Mouse (Mus musculus) brown adipose tissue, adult 24 weeks (tissue): ENCODE data around the gene Fgd1. TPM values are rescaled to one million over a fixed set of nuclear protein-coding genes. Genes with fewer than 3 reads are reported as not detected.

Source experiments
- H3K27ac ChIP-seq: fragments of 200-500 bp; replicated peaks from 2 replicates; pipeline ENCODE4 v1.5.1; 2012; ENCODE audit warnings: low read depth, mild to moderate bottlenecking, low read length
- H3K4me1 ChIP-seq: fragments of 200-500 bp; 2 replicates; pipeline ENCODE4 v1.6.1; 2012; ENCODE audit warnings: low read length, mixed read lengths; ENCODE audit not compliant: control insufficient read depth, insufficient read depth, insufficient read length
- H3K4me3 ChIP-seq: fragments of 200-500 bp; 2 replicates; pipeline ENCODE4 v1.5.1; 2012; ENCODE audit warnings: low read depth, mild to moderate bottlenecking, low read length, moderate library complexity; ENCODE audit not compliant: insufficient read depth
- polyA plus RNA-seq: library from polyadenylated mRNA; stranded (reverse); fragments of >200 nt; gene quantifications from 2 replicates; pipeline ENCODE4 v1.2.4, GENCODE M21; 2012; ENCODE audit not compliant: missing spikeins, insufficient read depth, insufficient read length

The Fgd1 gene
- polyA plus RNA-seq, 1 experiment = 2.4 TPM

DNA sequence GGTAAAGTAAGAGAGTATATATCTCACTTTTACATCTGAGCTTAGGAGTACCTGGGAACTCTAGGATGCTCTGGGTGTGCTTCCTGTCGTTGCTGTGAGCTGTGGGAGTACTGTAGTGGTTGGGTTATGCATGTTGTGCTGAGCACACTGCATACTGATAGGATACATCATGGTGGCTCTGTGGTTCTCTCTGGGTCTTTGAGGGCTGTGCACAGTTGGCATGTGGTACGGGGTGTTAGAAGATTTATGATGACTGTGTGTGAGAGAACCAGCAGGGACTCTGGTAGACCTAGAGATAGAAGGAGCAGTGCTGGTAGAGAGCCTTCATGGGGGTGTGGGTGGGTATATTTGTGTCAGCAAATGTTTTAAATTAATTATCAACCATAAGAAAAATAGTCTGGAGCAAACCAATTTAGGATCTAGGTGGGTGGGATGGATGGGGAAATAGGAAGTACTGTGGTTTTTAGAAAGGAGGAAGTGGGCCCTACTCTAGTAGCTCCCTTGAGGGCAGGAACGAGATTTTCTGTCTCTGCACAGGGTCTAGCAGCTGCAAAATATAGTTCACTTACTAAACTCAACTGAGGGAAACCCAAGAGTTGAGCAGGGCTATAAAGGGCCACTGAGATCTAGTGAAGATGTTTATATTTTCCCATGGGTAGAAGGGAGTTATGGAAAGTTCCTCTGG lies 15.8 kb downstream of the Fgd1 start:
- H3K4me1 ChIP-seq = no peaks in the 10 kb centered on the region
- H3K4me3 ChIP-seq = no peak overlapping the region
- no peak overlapping the region for H3K27ac ChIP-seq

DNA sequence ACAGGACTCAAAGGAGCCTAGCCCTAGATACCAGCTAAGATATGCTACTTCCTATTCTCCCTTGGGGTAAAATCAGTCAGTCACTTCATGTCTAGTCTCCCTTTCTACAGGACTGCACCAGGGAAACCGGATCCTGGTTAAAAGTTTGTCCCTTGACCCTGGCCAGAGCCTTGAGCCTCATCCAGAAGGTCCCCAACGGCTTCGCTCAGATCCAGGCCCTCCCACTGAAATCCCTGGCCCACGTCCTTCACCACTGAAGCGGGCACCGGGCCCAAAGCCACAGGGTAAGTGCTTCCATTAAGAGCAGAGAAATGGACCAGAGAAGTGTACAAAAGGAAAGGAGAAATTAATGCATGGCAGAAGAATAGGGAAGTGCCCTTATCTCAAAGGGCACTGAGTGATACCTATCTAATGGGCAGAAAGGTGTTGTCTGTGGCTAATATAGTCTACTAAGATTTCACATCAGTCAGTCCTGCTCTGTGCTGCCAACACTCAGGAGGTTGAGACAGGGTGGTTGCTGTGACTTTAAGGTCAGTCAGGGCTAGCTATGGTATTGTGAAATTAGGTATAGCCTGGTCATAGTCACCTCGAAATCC lies 20.2 kb downstream of the Fgd1 start:
- Histone ChIP-seq H3K4me1 (no peaks in the 10 kb centered on the region), H3K27ac (no peak overlapping the region), H3K4me3 (no peak overlapping the region)

GRCm38 (mm10) chrX:151067876-151068275 lies 21.9 kb downstream of the Fgd1 start:
- no peak overlapping the region for H3K27ac ChIP-seq
- no peak overlapping the region for H3K4me3 ChIP-seq
- no peaks in the 10 kb centered on the region for H3K4me1 ChIP-seq

DNA sequence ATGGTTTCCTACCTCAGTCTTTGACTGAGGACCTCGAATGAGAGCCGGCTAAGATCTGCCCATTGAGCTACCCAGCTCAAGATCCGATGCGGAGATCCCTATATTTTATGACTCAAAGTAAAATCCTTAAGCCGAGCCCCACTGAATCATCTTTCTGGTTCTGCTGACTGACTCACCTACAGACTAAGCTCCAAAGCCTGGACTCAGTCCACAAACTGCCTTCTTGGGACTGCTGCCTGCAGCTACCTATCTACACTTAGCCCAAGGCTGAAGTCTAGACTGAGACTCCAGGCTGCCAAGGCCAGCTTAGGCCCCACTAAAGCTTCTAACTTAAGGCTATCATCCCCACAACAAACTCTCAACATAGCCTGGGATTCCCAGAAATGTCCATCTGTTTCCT lies 30.1 kb downstream of the Fgd1 start:
- Histone ChIP-seq H3K4me1 (no peaks in the 10 kb centered on the region), H3K27ac (no peak overlapping the region), H3K4me3 (no peak overlapping the region)

GRCm38 (mm10) chrX:151076941-151077485 lies 31.1 kb downstream of the Fgd1 start:
- H3K4me1 ChIP-seq = no peaks in the 10 kb centered on the region
- H3K27ac ChIP-seq = no peak overlapping the region
- no peak overlapping the region for H3K4me3 ChIP-seq

GRCm38 (mm10) chrX:151085599-151085998 lies 39.6 kb downstream of the Fgd1 start:
- Histone ChIP-seq H3K4me3 (no peak overlapping the region), H3K27ac (no peak overlapping the region), H3K4me1 (no peaks in the 10 kb centered on the region)

DNA sequence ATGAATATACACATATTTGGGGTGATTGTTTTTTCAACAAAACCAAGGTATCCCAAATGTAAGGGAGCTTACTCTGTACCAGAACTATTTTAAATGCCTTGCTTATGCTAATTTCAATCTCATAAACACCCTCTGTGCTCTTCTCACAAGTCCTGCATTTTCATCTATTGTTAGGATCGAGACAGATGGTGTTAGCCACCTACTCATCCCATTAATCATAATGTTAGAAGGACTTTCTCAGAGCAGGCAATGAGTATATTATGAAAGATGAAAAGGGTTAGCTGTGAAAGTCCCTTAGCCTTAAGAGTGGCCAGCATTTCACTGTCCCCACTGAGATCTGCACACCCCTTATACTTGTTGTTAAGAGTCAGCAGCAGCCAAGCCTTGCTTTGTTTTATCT lies 41.5 kb downstream of the Fgd1 start:
- H3K27ac ChIP-seq = no peak overlapping the region
- H3K4me3 ChIP-seq = no peak overlapping the region
- no peaks in the 10 kb centered on the region for H3K4me1 ChIP-seq

GRCm38 (mm10) chrX:151096171-151097058 lies 50.5 kb downstream of the Fgd1 start, which contains the start of gene Tsr2:
Gene Tsr2 (minus strand): TSS chrX:151096543.
- no peak within 1 kb of the TSS for H3K27ac ChIP-seq

DNA sequence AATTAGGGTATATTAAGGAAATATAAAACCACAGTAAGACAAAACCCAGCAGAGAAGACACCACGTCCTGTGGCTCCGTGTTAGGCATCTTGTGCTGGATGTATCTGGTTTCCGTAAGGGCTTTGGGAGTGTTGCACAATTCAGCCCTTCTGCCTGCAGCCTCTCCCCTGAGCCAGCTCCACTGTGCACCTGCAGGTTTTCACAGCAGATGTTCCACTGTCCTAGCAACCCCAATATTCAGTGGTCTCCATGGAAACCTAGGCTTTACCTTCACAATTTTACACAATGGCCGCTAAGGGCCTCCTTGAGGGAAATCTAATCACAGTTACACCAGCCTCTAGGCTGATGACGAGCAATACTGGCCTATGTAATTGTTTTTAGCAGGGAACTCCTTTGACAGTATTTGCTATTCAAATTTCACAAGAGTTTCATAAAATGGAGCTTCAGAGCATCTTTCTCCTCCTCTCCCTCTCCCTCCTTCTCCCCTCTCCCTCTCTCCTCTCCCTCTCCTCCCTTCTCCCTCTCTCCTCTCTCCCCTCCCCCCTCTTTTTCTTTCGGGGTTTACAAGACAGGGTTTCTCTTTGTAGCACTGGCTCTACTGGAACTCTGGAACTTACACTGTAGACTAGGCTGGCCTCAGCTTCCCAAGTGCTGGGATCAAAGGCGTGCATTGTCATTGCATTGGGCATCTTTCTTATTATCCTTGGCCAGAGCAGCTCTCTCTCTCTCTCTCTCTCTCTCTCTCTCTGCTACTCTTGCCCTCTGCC lies 61.5 kb downstream of the Fgd1 start:
- no peak overlapping the region for H3K27ac ChIP-seq
- H3K4me1 ChIP-seq = no peaks in the 10 kb centered on the region
- H3K4me3 ChIP-seq = no peak overlapping the region

More at GRCm38 (mm10) chrX:151096171-151097058, 50.5 kb downstream of the Fgd1 start, which contains the start of gene Tsr2:
- Histone ChIP-seq H3K4me3 (peak within 1 kb of the TSS; percentile 90), H3K4me1 (no peaks in the 10 kb centered on the region)

DNA sequence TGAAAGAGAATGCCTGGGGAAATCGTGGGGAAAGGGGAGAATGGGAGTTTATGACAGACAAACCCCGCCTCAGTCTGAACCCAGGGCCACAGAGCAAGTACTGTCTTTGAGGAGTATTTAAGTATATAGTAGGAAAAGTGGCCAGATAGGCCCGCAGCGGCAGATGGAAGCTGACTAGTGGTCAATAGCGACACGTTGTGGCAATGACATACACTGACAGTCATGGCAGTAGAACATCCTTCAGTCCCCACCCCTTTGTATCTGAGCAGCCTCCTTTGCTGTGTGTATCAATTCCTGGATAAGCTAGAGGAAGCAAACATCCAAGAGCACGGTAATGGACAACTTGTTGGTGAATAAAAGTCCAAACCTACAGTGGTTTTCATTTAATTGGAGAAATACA lies 70.8 kb downstream of the Fgd1 start:
- no peaks in the 10 kb centered on the region for H3K4me1 ChIP-seq
- H3K4me3 ChIP-seq = no peak overlapping the region
- H3K27ac ChIP-seq = no peak overlapping the region

- Histone ChIP-seq H3K4me1 (no peaks in the 10 kb centered on the region), H3K27ac (no peak overlapping the region), H3K4me3 (no peak overlapping the region)
Measured at GRCm38 (mm10) chrX:151117432-151117831, 71.5 kb downstream of the Fgd1 start.

DNA sequence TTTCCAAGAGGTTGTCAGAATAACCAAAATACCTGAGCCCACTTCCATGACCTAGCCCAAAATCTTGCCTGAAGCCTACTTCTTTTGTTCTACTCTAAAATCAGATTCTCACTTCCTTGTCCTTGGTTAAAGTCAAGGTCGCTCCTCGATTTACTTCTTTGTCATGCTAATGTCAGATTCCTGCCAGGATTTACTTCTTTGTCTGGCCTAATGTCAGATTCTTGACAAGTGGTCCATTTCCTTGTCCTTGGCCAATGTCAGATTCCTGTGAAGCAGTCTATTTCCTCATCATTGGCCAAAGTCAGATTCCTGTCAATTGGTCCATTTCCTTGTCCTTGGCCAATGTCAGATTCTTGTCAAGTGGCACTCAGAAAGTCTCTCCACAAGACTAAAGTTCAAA lies 78.0 kb downstream of the Fgd1 start:
- H3K27ac ChIP-seq = no peak overlapping the region

GRCm38 (mm10) chrX:151130493-151130892 lies 84.5 kb downstream of the Fgd1 start:
- Histone ChIP-seq H3K4me3 (no peak overlapping the region), H3K27ac (no peak overlapping the region), H3K4me1 (no peaks in the 10 kb centered on the region)

More for the DNA sequence above, 78.0 kb downstream of the Fgd1 start:
- Histone ChIP-seq H3K4me1 (no peaks in the 10 kb centered on the region), H3K4me3 (no peak overlapping the region)

DNA sequence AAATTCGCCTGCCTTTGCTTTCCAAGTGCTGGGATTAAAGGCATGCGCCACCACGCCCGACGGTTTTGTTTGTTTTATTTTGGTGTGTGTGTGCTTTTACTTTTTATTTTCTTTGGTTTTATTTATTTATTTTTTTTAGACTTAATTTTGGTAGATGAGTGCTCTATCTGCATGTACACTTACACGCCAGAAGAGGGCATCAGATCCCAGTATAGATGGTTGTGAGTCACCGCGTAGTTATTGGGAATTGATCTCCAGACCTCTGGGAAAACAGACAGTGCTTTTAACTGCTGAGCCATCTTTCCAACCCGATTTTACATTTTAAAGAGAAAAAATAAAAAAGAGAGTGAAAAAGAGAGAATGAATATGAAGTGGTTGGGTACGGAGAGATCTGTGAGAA lies 86.8 kb downstream of the Fgd1 start:
- Histone ChIP-seq H3K4me1 (no peaks in the 10 kb centered on the region), H3K27ac (no peak overlapping the region), H3K4me3 (no peak overlapping the region)
